Mouse (Mus musculus): ENCODE measurements around the gene Lyst. TPM values are rescaled to one million over a fixed set of nuclear protein-coding genes. Genes with fewer than 3 reads are reported as not detected.

Lyst gene
- total and polyA plus RNA-seq, 3 experiments: 2.9 to 3.1 TPM; not detected in 1

DNA sequence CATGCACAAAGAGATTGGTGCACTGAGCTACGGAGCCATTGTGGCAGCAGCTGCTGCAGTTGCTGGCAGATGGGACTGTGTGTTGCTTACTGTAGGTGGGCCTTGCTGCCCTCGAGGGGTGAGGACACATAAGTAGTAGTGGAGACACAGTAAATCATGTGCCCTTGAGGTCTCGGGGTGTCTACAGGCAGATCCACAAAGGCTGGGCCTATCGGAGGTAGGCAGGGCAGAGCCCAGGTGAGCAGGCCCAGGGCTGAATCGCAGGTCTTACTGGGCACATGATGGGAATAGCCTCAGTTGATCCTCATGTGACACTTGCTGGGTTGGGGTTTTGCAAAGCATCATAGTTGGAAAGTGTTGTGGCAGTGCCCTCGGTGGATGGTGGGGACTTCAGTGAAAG, 196.8 kb downstream of the Lyst start:
- Histone ChIP-seq H3K9ac (ENCODE audit: control insufficient read depth, low read depth, low read length, poor library complexity, severe bottlenecking) (no peak overlapping the region), H3K27ac (ENCODE audit: control insufficient read depth, low read depth, low read length) (no peak overlapping the region), H3K9me3 (replicated peaks; ENCODE audit: insufficient read depth, low read length) (no peaks in the 10 kb centered on the region), H3K4me3 (ENCODE audit: control insufficient read depth in 1 of 2, insufficient read depth in 1 of 2, low read depth in 2 of 2, low read length in 2 of 2) (no peak overlapping the region), H3K27me3 (ENCODE audit: control insufficient read depth in 1 of 2, insufficient read depth in 2 of 2, low read length in 2 of 2) (no peaks in the 10 kb centered on the region), H3K79me2 (ENCODE audit: control insufficient read depth, insufficient read depth, low read length, poor library complexity) (no peaks in the 10 kb centered on the region), H3K4me1 (ENCODE audit: control insufficient read depth in 1 of 2, insufficient read depth in 2 of 2, low read length in 2 of 2) (no peaks in the 10 kb centered on the region), H3K36me3 (ENCODE audit: control insufficient read depth in 1 of 2, insufficient read depth in 2 of 2, low read length in 2 of 2) (no peaks in the 10 kb centered on the region)
- TF ChIP-seq CTCF (IDR thresholded peaks at IDR 0.05 in 2 of 3, conservative IDR thresholded peaks at IDR 0.05 in 1 of 3; ENCODE audit: control insufficient read depth in 1 of 3, insufficient read depth in 1 of 3, low read depth in 2 of 3, low read length in 3 of 3, poor library complexity in 1 of 3, severe bottlenecking in 1 of 3) (no peak), SIN3A (IDR thresholded peaks at IDR 0.05; ENCODE audit: low read length) (no peak), GATA1 (IDR thresholded peaks at IDR 0.05; ENCODE audit: low read depth, low read length) (no peak), TCF12 (IDR thresholded peaks at IDR 0.05; ENCODE audit: low read depth, low read length) (no peak)
- DNase-seq (ENCODE audit: low read depth, low spot score): no peak

DNA sequence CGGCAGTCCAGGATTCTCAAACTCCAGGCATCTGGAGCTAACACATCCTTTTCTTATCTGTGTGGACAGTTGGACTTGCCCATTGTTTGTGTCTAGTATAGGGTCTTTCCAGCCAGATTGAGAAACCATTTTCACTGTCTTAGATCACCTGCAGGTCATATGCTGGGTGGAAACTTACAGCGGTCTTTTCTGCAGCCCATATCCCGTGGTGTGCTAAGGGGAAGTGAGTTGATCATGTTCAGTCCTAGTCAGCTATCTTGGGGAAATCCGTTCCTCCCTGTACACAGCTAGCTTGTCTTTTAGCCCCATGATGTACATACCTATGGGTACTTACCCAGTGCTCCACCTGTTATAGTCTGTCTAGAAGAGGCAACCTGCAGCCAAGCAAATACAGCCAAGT, 197.9 kb downstream of the Lyst start:
- no peak for DNase-seq (ENCODE audit: low read depth, low spot score)
- Histone ChIP-seq H3K9me3 (replicated peaks; ENCODE audit: insufficient read depth, low read length) (no peaks in the 10 kb centered on the region), H3K27ac (ENCODE audit: control insufficient read depth, low read depth, low read length) (no peak overlapping the region), H3K4me3 (ENCODE audit: control insufficient read depth in 1 of 2, insufficient read depth in 1 of 2, low read depth in 2 of 2, low read length in 2 of 2) (no peak overlapping the region), H3K27me3 (ENCODE audit: control insufficient read depth in 1 of 2, insufficient read depth in 2 of 2, low read length in 2 of 2) (no peaks in the 10 kb centered on the region), H3K79me2 (ENCODE audit: control insufficient read depth, insufficient read depth, low read length, poor library complexity) (no peaks in the 10 kb centered on the region), H3K36me3 (ENCODE audit: control insufficient read depth in 1 of 2, insufficient read depth in 2 of 2, low read length in 2 of 2) (no peaks in the 10 kb centered on the region; a peak in 1 of 4 replicates), H3K9ac (ENCODE audit: control insufficient read depth, low read depth, low read length, poor library complexity, severe bottlenecking) (no peak overlapping the region), H3K4me1 (ENCODE audit: control insufficient read depth in 1 of 2, insufficient read depth in 2 of 2, low read length in 2 of 2) (peaks cover 0 to 2% of the 10 kb centered on the region in 2 experiments; a peak in 1 of 4 replicates)
- no peak for TF ChIP-seq E2F4 (IDR thresholded peaks at IDR 0.05; ENCODE audit: borderline replicate concordance, low read depth, low read length)
- no peak for TF ChIP-seq ELF1 (IDR thresholded peaks at IDR 0.05; ENCODE audit: low read depth, low read length)
- no peak for TF ChIP-seq MXI1 (IDR thresholded peaks at IDR 0.05; ENCODE audit: low read depth, low read length)
- no peak for TF ChIP-seq ZNF384 (IDR thresholded peaks at IDR 0.05; ENCODE audit: low read depth, low read length)
- TF ChIP-seq UBTF (IDR thresholded peaks at IDR 0.05; ENCODE audit: borderline replicate concordance, insufficient read depth, low read depth, low read length): no peak
- TF ChIP-seq ZKSCAN1 (IDR thresholded peaks at IDR 0.05; ENCODE audit: low read depth, low read length): no peak
- no peak for TF ChIP-seq MYC (IDR thresholded peaks at IDR 0.05; ENCODE audit: low read depth, low read length)
- TF ChIP-seq BHLHE40 (IDR thresholded peaks at IDR 0.05; ENCODE audit: borderline replicate concordance, low read depth, low read length): no peak
- no peak for TF ChIP-seq MAFK (IDR thresholded peaks at IDR 0.05; ENCODE audit: borderline replicate concordance, low read depth, low read length)
- no peak for TF ChIP-seq EP300 (IDR thresholded peaks at IDR 0.05; ENCODE audit: low read depth in 1 of 2, low read length in 2 of 2)
- no peak for TF ChIP-seq USF1 (IDR thresholded peaks at IDR 0.05; ENCODE audit: low read depth, low read length)
- no peak for TF ChIP-seq CHD1 (IDR thresholded peaks at IDR 0.05; ENCODE audit: low read depth, low read length)
- no peak for TF ChIP-seq CTCF (IDR thresholded peaks at IDR 0.05 in 2 of 3, conservative IDR thresholded peaks at IDR 0.05 in 1 of 3; ENCODE audit: control insufficient read depth in 1 of 3, insufficient read depth in 1 of 3, low read depth in 2 of 3, low read length in 3 of 3, poor library complexity in 1 of 3, severe bottlenecking in 1 of 3)
- TF ChIP-seq KAT2A (conservative IDR thresholded peaks at IDR 0.05; ENCODE audit: low read depth, low read length): no peak
- no peak for TF ChIP-seq NELFE (IDR thresholded peaks at IDR 0.05; ENCODE audit: low read depth, low read length)
- TF ChIP-seq HCFC1 (IDR thresholded peaks at IDR 0.05; ENCODE audit: low read depth, low read length): no peak
